Mouse (Mus musculus) megakaryocyte, embryonic 14.5 days (primary cell): ENCODE results near the gene C8g. TPM values are rescaled to one million over a fixed set of nuclear protein-coding genes. Genes with fewer than 3 reads are reported as not detected.

Source experiments
- H3K27me3 ChIP-seq: replicated peaks from 2 replicates; pipeline ENCODE3; 2012; ENCODE audit warnings: inconsistent platforms
- H3K36me3 ChIP-seq: replicated peaks from 2 replicates; pipeline ENCODE3; 2012; ENCODE audit warnings: low read length, inconsistent platforms, mixed read lengths
- H3K4me1 ChIP-seq: 2 replicates; pipeline ENCODE4 v1.6.1; 2012; ENCODE audit warnings: inconsistent platforms
- H3K4me3 ChIP-seq: replicated peaks from 2 replicates; pipeline ENCODE3; 2012; ENCODE audit warnings: moderate library complexity, mild to moderate bottlenecking, inconsistent platforms
- H3K9me3 ChIP-seq: 2 replicates; pipeline ENCODE4 v1.6.1; 2012; ENCODE audit warnings: inconsistent platforms
- FLI1 ChIP-seq: IDR thresholded peaks from 2 replicates; pipeline ENCODE4 v1.6.1; 2012; ENCODE audit warnings: low read length, inconsistent platforms, mixed read lengths
- GATA1 ChIP-seq: IDR thresholded peaks from 3 replicates; pipeline ENCODE4 v1.6.1; 2012; ENCODE audit warnings: mixed read lengths, low read length, inconsistent platforms, borderline replicate concordance
- polyA plus RNA-seq: library from polyadenylated mRNA; stranded (reverse); fragments of >175 nt; gene quantifications from 2 replicates; pipeline ENCODE4 v1.2.3, GENCODE M21; 2012; ENCODE audit warnings: low replicate concordance; ENCODE audit not compliant: insufficient read depth

C8g gene
- polyA plus RNA-seq, 1 experiment: 0.43 TPM

DNA sequence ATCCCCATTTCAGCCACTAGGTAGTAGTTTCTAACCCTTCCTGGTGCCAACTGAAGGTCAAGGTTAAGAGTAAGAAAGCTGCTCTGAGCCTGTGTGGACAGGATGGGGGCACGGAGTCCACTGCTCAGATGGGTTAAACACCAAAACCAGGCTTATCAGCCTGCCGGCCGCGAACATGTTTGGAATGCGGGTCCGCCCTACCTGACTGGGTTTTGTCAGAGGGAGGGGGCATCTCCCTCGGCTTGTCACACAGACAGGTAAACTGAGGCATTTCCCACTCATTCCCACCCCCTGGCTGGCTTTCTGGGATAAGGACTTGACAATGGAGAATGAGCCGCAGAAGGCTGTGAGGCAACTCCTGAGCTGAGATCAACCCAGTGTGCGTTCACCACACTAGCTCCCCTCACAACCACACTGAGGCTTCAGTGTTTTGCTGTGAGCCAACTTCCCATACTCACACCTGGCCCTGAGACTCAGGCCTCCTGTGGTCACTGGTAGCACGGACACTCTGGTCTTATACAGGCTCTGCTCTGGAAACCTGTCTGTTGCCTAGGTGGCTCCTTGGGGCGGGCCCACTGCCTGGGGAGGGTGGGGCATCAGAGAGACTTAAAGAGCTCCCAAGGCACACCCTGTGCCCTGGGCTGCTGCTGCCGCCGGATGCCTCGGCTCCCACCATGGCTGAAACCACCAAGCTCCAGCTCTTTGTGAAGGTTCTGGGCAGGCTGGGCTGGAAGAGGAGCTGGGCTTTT, 45.1 kb downstream of the C8g start, which contains the start of gene Clic3:
TSS of gene Clic3 (plus strand) at position 634 of the 749 bp plus-strand sequence.
- H3K4me1 ChIP-seq: peaks cover 43% of the 10 kb centered on the region
- peak within 1 kb of the TSS; percentile 35 for H3K4me3 ChIP-seq
- H3K27me3 ChIP-seq: peaks cover 3% of the 10 kb centered on the region
- H3K36me3 ChIP-seq: peaks cover 33% of the 10 kb centered on the region
- H3K9me3 ChIP-seq: no peaks in the 10 kb centered on the region
- TF ChIP-seq FLI1 (no peak), GATA1 (no peak)

DNA sequence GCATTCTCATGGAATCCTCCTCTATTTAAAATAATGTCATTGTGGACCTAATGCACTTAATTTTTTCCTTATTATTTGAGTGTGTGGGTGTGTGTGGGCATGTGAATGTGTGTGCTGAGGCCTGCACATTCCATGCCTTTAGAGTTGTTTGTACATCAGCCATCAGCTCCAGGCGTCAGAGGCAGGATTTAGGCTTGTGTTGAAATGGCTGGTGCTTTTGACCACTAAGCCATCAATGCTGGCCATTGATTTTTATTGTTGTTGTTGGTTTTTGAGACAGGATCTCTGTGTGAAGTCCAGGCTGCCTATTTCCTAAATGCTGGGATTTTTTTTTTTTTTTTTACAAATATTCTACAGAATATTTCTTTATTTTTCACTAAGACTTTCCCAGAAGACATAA, 48.6 kb downstream of the C8g start:
- TF ChIP-seq GATA1: no peak
- no peak for TF ChIP-seq FLI1
- H3K4me1 ChIP-seq: peaks cover 23% of the 10 kb centered on the region
- peaks cover 27% of the 10 kb centered on the region for H3K36me3 ChIP-seq
- peaks cover 3% of the 10 kb centered on the region for H3K27me3 ChIP-seq
- no peak overlapping the region for H3K4me3 ChIP-seq
- H3K9me3 ChIP-seq: no peaks in the 10 kb centered on the region

DNA sequence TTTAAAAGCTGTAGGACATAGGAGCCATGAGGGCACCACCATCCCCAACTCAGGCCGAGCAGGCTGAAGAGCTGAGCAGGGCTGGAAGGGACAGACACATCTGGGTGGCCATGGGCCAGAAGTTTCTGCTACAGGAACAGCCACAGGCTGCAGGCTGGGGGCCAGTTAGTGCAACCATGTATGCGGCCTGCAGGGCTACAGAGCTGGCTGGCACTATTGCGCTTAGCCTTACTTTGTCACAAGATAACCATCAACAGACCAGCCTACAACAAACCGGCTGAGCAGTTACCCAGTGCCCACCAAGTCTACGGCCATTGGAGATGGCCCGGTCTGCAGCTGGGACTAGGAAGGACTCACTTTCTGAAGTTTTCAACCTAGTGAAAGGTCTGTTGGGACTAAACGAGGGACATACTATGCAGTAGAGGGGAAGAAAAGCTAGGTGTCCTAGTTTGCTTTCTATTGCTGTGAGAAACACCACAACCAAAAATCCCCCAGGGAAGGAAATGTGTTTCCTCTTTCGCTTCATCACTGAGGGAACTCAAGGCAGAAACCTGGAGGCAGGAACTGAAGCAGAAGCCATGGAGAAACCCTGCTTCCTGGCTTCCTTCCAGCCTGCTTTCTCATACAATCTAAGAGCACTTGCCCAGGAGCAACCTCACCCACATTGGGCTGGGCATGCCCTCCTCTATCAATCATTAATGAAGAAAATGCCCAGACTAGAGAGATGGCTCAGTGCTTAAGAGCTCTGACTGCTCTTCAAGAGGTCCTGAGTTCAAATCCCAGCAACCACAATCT, 50.5 kb downstream of the C8g start:
- no peak for TF ChIP-seq FLI1
- no peak for TF ChIP-seq GATA1
- H3K4me3 ChIP-seq: no peak overlapping the region

More for the DNA sequence above, 50.5 kb downstream of the C8g start:
- H3K36me3 ChIP-seq: peaks cover 34% of the 10 kb centered on the region
- peaks cover 19% of the 10 kb centered on the region for H3K4me1 ChIP-seq
- no peaks in the 10 kb centered on the region for H3K9me3 ChIP-seq
- H3K27me3 ChIP-seq: peaks cover 2% of the 10 kb centered on the region

Other genes starting within 250 kb of the C8g start
- 16.3 and 20.0 TPM in 2 replicates for gene Tmem203, start 246.3 kb downstream of the C8g start, polyA plus RNA-seq
- 11.9 and 12.9 TPM in 2 replicates for gene Tprn, start 239.1 kb downstream of the C8g start, polyA plus RNA-seq
- gene Ssna1, start 229.3 kb downstream of the C8g start, polyA plus RNA-seq: 34.6 and 160 TPM in 2 replicates
- gene Anapc2, start 229.2 kb downstream of the C8g start, polyA plus RNA-seq: 3.1 and 14.8 TPM in 2 replicates
- not detected in 2 replicates for gene Tmem210, start 213.6 kb downstream of the C8g start, polyA plus RNA-seq
- gene Lrrc26, start 211.8 kb downstream of the C8g start, polyA plus RNA-seq: not detected in 2 replicates
- gene Grin1, start 182.5 kb downstream of the C8g start, polyA plus RNA-seq: not detected in 2 replicates
- gene Man1b1, start 169.4 kb downstream of the C8g start, polyA plus RNA-seq: 4.4 and 13.9 TPM in 2 replicates
- gene Dpp7, start 145.4 kb downstream of the C8g start, polyA plus RNA-seq: 4.3 and 4.4 TPM in 2 replicates
- gene Uap1l1, start 136.0 kb downstream of the C8g start, polyA plus RNA-seq: 12.1 and 13.3 TPM in 2 replicates
- 26.7 and 29.9 TPM in 2 replicates for gene Sapcd2, start 129.4 kb downstream of the C8g start, polyA plus RNA-seq
- gene Entpd2, start 105.8 kb downstream of the C8g start, polyA plus RNA-seq: 1.3 TPM in 1 of 2 replicates, not detected in the other
- 3.7 and 3.9 TPM in 2 replicates for gene Npdc1, start 102.4 kb downstream of the C8g start, polyA plus RNA-seq
- 4.3 TPM in 1 of 2 replicates, not detected in the other for gene Fut7, start 78.5 kb downstream of the C8g start, polyA plus RNA-seq
- gene Abca2, start 73.0 kb downstream of the C8g start, polyA plus RNA-seq: 13.1 and 24.3 TPM in 2 replicates
- not detected in 2 replicates for gene Clic3, start 44.9 kb downstream of the C8g start, polyA plus RNA-seq
- 51.1 and 52.3 TPM in 2 replicates for gene Paxx, start 40.6 kb downstream of the C8g start, polyA plus RNA-seq
- not detected in 2 replicates for gene Ptgds, start 31.7 kb downstream of the C8g start, polyA plus RNA-seq
- gene Lcn12, start 7.8 kb downstream of the C8g start, polyA plus RNA-seq: not detected in 2 replicates
- 46.2 and 91.1 TPM in 2 replicates for gene Fbxw5, start 969 bp downstream of the C8g start, polyA plus RNA-seq
- gene Traf2, start 45.2 kb upstream of the C8g start, polyA plus RNA-seq: 0.78 and 7.0 TPM in 2 replicates
- gene Edf1, start 56.1 kb upstream of the C8g start, polyA plus RNA-seq: 316 and 1,404 TPM in 2 replicates
- gene Mamdc4, start 73.1 kb upstream of the C8g start, polyA plus RNA-seq: 0.75 TPM in 1 of 2 replicates, not detected in the other
- gene Phpt1, start 73.5 kb upstream of the C8g start, polyA plus RNA-seq: 4.7 TPM in 1 of 2 replicates, not detected in the other
- 0.44 and 0.85 TPM in 2 replicates for gene Ajm1, start 80.0 kb upstream of the C8g start, polyA plus RNA-seq
- gene Rabl6, start 106.8 kb upstream of the C8g start, polyA plus RNA-seq: 36.6 and 58.2 TPM in 2 replicates
- gene Ccdc183, start 116.0 kb upstream of the C8g start, polyA plus RNA-seq: 0.15 TPM in 1 of 2 replicates, not detected in the other
- 0.94 TPM in 1 of 2 replicates, not detected in the other for gene Tmem141, start 120.3 kb upstream of the C8g start, polyA plus RNA-seq
- 0.49 TPM in 1 of 2 replicates, not detected in the other for gene Fcna, start 126.3 kb upstream of the C8g start, polyA plus RNA-seq
- gene Lcn8, start 151.4 kb upstream of the C8g start, polyA plus RNA-seq: not detected in 2 replicates
- not detected in 2 replicates for gene Lcn5, start 156.2 kb upstream of the C8g start, polyA plus RNA-seq
- not detected in 2 replicates for gene Lcn6, start 175.1 kb upstream of the C8g start, polyA plus RNA-seq
- gene Lcn10, start 181.0 kb upstream of the C8g start, polyA plus RNA-seq: not detected in 2 replicates
- not detected in 2 replicates for gene Obp2a, start 198.3 kb upstream of the C8g start, polyA plus RNA-seq
- gene Bmyc, start 205.0 kb upstream of the C8g start, polyA plus RNA-seq: 55.7 and 68.2 TPM in 2 replicates
- gene Obp2b, start 235.3 kb upstream of the C8g start, polyA plus RNA-seq: not detected in 2 replicates